Mouse (Mus musculus) CD4-positive, CD25-positive, alpha-beta regulatory T cell, adult 4 months (primary cell): ENCODE measurements around the gene Ninl. TPM values are rescaled to one million over a fixed set of nuclear protein-coding genes. Genes with fewer than 3 reads are reported as not detected.

Experiments used
- ATAC-seq: one replicate; pipeline ENCODE4 v1.8.0; 2017
- polyA plus RNA-seq, 2 experiments: library from polyadenylated mRNA; unstranded; fragments of 100-300 nt; shearing (Covaris generic); gene quantifications; one replicate each; pipeline ENCODE4 v1.2.1; 2017

The Ninl gene
- polyA plus RNA-seq, 2 experiments from 2014 or later = 0.23 to 0.37 TPM

DNA sequence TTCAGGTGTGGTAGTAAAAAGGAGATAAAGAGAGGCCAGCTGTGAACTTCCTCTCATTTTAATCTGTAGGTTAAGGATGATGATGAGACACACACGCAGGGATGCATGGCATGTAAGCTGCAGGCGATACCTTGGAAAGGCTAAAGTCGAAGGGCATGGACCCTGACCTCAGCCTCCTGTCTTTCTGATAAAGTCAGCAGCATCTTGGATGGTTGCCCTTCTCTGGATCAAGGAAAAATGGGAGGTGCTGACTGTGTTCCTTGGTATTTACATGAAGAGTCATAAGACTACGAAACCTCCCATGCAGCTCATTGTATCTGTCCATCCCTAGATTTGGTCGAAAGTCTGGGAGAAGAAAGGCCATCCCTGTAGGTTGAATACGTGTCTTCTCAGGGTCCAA is 138.8 kb downstream of the Ninl start:
- no peak for ATAC-seq

DNA sequence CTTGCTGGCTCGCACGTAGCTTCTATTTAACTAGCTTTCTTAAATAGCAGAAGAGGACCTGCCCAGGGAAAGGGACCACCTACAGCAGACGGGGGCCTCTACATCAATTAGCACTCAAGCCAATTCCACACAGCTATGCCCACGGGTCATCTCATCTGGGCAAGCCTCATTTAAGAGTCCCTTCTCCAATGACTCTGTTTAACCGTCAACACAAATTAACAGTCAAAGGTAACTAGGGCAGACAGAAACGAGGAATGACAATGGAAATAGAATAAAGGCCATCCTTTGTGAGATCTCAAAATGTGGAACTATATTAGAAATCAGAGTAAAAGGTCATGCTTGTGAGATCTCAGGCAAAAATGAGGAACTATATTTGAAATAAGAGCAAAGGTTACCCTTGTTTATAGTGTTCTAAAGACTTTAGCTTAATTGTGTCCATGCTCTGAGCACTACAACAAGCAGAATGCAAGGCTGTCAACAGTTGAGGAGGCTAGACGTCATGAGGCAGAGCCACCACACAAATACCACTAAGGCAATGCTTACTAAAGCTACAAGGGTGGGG is 143.4 kb downstream of the Ninl start:
- ATAC-seq = no peak

DNA sequence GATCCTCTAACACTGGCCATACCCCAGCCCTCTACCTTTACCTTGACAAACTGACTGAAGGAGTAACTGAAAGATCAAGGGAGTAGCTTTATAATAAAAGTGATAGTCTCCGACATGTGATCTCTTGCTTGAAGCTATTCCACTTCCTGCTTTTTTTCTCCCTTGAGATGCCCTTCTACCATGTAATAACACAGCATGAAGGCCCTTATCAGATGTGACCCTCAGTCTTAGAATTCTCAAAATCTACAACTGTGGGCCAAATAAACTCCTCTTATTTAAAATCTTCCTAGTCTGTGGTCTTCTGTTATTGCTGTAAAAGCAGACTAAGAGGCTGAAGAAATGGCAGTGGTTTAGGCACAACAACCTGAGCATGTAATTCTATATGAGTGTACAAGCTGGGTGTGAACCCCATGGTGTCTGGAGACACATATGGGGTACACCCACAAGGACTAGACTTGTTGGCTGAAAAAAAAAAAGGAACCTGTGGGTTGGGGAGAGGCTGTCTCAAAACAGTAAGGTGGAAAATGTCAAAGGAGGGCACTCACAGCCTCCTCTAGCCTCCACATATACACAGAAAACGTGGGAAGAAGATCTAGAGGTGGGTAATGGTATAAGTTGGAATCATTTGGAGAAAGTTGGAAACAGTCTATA is 144.4 kb downstream of the Ninl start:
- ATAC-seq = no peak

DNA sequence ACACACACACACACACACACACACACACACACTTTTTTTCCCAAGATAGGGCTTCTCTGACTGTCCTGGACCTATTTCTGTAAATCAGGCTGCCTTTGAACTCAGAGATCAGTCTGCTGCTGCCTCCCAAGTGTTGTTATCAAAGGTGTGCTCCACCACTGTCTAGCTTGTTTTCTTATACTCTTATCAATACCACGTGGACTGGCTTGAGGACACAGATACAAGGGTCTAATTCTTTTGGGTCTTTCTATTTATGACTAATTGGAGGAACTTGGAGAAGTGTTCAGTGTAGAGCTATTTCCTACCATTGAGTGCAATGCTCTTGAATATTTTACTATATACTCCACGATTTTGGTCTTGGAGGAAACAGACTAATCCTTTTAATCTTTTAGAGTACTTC is 151.8 kb downstream of the Ninl start:
- no peak for ATAC-seq

DNA sequence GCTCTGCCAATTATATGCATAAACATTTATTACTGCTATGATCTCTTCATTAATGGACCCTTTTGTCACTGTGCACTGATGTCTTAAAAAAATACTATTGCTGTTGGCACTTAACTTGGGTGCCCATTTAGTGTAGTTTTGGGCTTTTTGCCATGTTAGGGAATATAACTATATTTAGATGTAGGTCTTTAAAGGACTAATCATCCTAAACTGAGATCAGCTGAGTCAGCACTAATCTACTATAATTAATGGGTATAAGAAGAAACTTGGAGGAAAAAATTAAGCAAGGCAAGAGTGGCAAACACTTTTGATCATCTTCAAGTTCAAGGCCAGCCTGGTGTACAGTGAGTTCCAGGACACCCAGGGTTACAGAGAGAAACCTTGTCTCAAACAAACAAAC is 152.9 kb downstream of the Ninl start:
- no peak for ATAC-seq

DNA sequence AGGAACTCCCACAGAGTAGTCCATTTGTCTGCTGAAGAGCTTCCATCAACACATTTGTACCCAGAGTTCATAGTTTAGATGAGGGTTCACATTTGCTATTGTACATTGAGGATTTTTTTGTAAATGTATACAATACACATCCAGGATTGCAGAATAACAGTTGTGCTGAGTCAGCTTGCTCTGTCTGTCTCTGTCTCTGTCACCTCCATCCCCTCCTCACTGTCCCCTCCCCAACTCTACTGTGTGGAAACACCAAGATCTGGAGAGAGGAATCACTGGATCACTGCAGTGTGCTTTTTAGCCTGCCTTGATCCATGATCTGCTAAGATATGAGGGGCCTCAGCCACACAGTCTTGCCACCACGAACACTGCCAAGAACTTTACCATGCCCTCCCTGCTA is 153.4 kb downstream of the Ninl start:
- ATAC-seq = no peak

DNA sequence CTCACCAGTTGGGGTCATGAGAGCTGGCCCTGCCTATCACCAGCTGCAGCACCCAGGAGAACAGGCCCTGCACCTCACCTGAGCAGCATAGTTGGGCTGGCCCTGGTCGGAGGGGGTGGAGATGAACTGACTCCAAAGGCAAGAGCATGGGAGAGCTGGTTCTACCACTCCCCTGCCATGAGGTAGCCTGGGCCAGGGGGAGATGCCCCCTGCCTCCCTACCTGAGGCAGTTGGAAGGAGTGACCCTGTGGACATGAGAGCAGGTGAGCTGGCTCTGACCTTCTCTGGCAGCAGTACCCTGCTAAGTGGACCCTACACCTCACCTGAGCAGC is 154.4 kb downstream of the Ninl start:
- no peak for ATAC-seq

Other genes starting within 250 kb of the Ninl start
- gene Abhd12, start 134.6 kb downstream of the Ninl start, polyA plus RNA-seq = 10 to 100 TPM; 11.2 to 14.5 TPM
- gene Gins1, start 134.0 kb downstream of the Ninl start, polyA plus RNA-seq = 1 to 10 TPM; 5.5 to 6.9 TPM
- 10 to 100 TPM; 28.1 to 30.3 TPM for gene Nanp, start within 50 bp of the Ninl start, polyA plus RNA-seq
- gene Gm14151, start 53.0 kb upstream of the Ninl start, polyA plus RNA-seq = not detected
- not detected for gene Gm14147, start 58.9 kb upstream of the Ninl start, polyA plus RNA-seq